Mouse (Mus musculus) heart, adult 2 months (tissue): ENCODE results near the gene Zscan10.

Experiments
- CTCF ChIP-seq: fragments of 200-600 bp; IDR thresholded peaks from 2 replicates; pipeline ENCODE4 v1.8.1; 2022; ENCODE audit warnings: antibody characterized with exemption, mild to moderate bottlenecking, moderate library complexity
- EP300 ChIP-seq: fragments of 200-500 bp; IDR thresholded peaks from 2 replicates; pipeline ENCODE4 v1.6.1; 2011; ENCODE audit warnings: low read depth, low read length, control low read depth; ENCODE audit not compliant: insufficient read depth
- POLR2A ChIP-seq: fragments of 200-500 bp; IDR thresholded peaks from 2 replicates; pipeline ENCODE4 v1.6.1; 2011; ENCODE audit warnings: mild to moderate bottlenecking, low read depth, low read length, control low read depth; ENCODE audit not compliant: insufficient read depth

DNA sequence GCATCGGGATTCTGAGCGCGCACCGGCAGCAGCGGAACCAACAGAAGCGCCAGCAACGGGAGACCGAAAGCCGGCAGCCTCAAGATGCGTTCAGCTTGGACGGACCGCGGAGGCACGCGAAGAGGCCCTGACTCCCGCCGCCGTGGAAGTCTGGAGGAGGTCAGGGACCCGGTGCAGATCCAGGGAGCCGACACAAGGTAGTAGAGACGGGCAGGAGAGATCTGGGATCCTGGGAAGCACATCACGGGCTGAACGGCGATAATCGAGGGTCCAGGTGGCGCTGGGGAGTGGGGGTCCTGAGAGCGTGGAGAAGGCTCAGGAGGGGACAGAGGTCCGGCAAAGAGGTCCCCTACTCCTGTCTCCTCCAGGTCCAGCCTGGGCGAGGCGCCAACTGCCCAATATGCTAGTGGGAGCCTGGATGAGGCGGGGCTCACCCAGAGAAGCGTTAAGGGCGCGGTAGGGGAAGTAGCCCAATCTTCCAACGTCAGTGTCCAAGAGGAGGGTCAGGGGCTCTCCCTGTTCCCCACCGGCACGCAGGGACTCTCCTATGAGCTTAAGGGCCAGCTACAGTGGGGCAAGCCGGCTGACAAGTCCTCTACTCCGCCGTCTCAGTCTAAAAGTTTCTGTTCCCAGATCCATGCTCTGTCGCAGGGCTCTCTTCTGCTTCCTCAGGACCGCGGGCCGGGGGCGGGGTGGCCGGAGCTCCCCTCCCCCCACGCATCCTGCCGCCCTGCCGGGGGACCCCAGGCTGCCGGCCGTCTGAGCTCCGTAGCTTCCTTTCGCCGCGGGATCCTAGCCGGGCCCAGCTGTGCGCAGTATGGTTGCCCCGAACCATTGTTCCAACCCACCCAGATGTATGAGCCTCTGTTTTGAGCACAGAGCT, 44.2 kb downstream of the Zscan10 start, which contains the start of gene Mmp25:
- TF ChIP-seq POLR2A, result no peak
- TF ChIP-seq CTCF, result no peak
- no peak for TF ChIP-seq EP300
